Mouse (Mus musculus): Measurements from ENCODE around the gene Dnaic1. TPM values are rescaled to one million over a fixed set of nuclear protein-coding genes. Genes with fewer than 3 reads are reported as not detected.

Dnaic1 gene
- polyA plus RNA-seq, 1 experiment = 7.3 TPM

- TF ChIP-seq CTCF (IDR thresholded peaks at IDR 0.05; ENCODE audit: low read depth, low read length) (no peak), POLR2A (IDR thresholded peaks at IDR 0.05; ENCODE audit: insufficient read depth, low read length) (no peak), EP300 (IDR thresholded peaks at IDR 0.05; ENCODE audit: insufficient read depth, low read depth, low read length) (no peak)
- no peak overlapping the region for H3K9ac ChIP-seq (ENCODE audit: low read depth, poor library complexity, severe bottlenecking)
- no peak overlapping the region for H3K27ac ChIP-seq (ENCODE audit: insufficient read depth, low read length)
- H3K9me3 ChIP-seq (replicated peaks; ENCODE audit: control insufficient read depth, insufficient read depth, low read length, poor library complexity, severe bottlenecking) = no peaks in the 10 kb centered on the region
- H3K27me3 ChIP-seq (ENCODE audit: control insufficient read depth, insufficient read depth, low read length, poor library complexity, severe bottlenecking) = no peaks in the 10 kb centered on the region
- no peak overlapping the region for H3K4me3 ChIP-seq (ENCODE audit: low read depth, low read length)
- H3K4me1 ChIP-seq (ENCODE audit: control insufficient read depth, insufficient read depth, low read length) = peaks cover 13% of the 10 kb centered on the region
- no peaks in the 10 kb centered on the region for H3K36me3 ChIP-seq (ENCODE audit: control insufficient read depth, insufficient read depth, low read length, poor library complexity, severe bottlenecking)
Observed at GRCm38 (mm10) chr4:41633001-41633400, 63.4 kb downstream of the Dnaic1 start.

GRCm38 (mm10) chr4:41634631-41635030, 65.1 kb downstream of the Dnaic1 start:
- no peaks in the 10 kb centered on the region for H3K36me3 ChIP-seq (ENCODE audit: control insufficient read depth, insufficient read depth, low read length, poor library complexity, severe bottlenecking)
- TF ChIP-seq EP300 (IDR thresholded peaks at IDR 0.05; ENCODE audit: insufficient read depth, low read depth, low read length) (no peak), CTCF (IDR thresholded peaks at IDR 0.05; ENCODE audit: low read depth, low read length) (no peak), POLR2A (IDR thresholded peaks at IDR 0.05; ENCODE audit: insufficient read depth, low read length) (no peak)
- no peaks in the 10 kb centered on the region for H3K9me3 ChIP-seq (replicated peaks; ENCODE audit: control insufficient read depth, insufficient read depth, low read length, poor library complexity, severe bottlenecking)
- H3K4me3 ChIP-seq (ENCODE audit: low read depth, low read length) = no peak overlapping the region
- H3K27me3 ChIP-seq (ENCODE audit: control insufficient read depth, insufficient read depth, low read length, poor library complexity, severe bottlenecking) = no peaks in the 10 kb centered on the region
- no peak overlapping the region for H3K9ac ChIP-seq (ENCODE audit: low read depth, poor library complexity, severe bottlenecking)
- H3K4me1 ChIP-seq (ENCODE audit: control insufficient read depth, insufficient read depth, low read length) = peaks cover 7% of the 10 kb centered on the region
- no peak overlapping the region for H3K27ac ChIP-seq (ENCODE audit: insufficient read depth, low read length)

- H3K27ac ChIP-seq (ENCODE audit: insufficient read depth, low read length) = no peak overlapping the region
- no peaks in the 10 kb centered on the region for H3K9me3 ChIP-seq (replicated peaks; ENCODE audit: control insufficient read depth, insufficient read depth, low read length, poor library complexity, severe bottlenecking)
- no peak overlapping the region for H3K9ac ChIP-seq (ENCODE audit: low read depth, poor library complexity, severe bottlenecking)
- peaks cover 6% of the 10 kb centered on the region for H3K4me1 ChIP-seq (ENCODE audit: control insufficient read depth, insufficient read depth, low read length)
- no peak overlapping the region for H3K4me3 ChIP-seq (ENCODE audit: low read depth, low read length)
- TF ChIP-seq EP300 (IDR thresholded peaks at IDR 0.05; ENCODE audit: insufficient read depth, low read depth, low read length) (no peak), POLR2A (IDR thresholded peaks at IDR 0.05; ENCODE audit: insufficient read depth, low read length) (no peak), CTCF (IDR thresholded peaks at IDR 0.05; ENCODE audit: low read depth, low read length) (no peak)
- no peaks in the 10 kb centered on the region for H3K27me3 ChIP-seq (ENCODE audit: control insufficient read depth, insufficient read depth, low read length, poor library complexity, severe bottlenecking)
- no peaks in the 10 kb centered on the region for H3K36me3 ChIP-seq (ENCODE audit: control insufficient read depth, insufficient read depth, low read length, poor library complexity, severe bottlenecking)
Observed at GRCm38 (mm10) chr4:41635224-41635623, 65.6 kb downstream of the Dnaic1 start.

- H3K9ac ChIP-seq (ENCODE audit: low read depth, poor library complexity, severe bottlenecking) = no peak overlapping the region
- no peaks in the 10 kb centered on the region for H3K27me3 ChIP-seq (ENCODE audit: control insufficient read depth, insufficient read depth, low read length, poor library complexity, severe bottlenecking)
- TF ChIP-seq CTCF (IDR thresholded peaks at IDR 0.05; ENCODE audit: low read depth, low read length) = no peak
- no peak for TF ChIP-seq EP300 (IDR thresholded peaks at IDR 0.05; ENCODE audit: insufficient read depth, low read depth, low read length)
- TF ChIP-seq POLR2A (IDR thresholded peaks at IDR 0.05; ENCODE audit: insufficient read depth, low read length) = no peak
- H3K9me3 ChIP-seq (replicated peaks; ENCODE audit: control insufficient read depth, insufficient read depth, low read length, poor library complexity, severe bottlenecking) = no peaks in the 10 kb centered on the region
- no peak overlapping the region for H3K27ac ChIP-seq (ENCODE audit: insufficient read depth, low read length)
- no peaks in the 10 kb centered on the region for H3K36me3 ChIP-seq (ENCODE audit: control insufficient read depth, insufficient read depth, low read length, poor library complexity, severe bottlenecking)
- H3K4me1 ChIP-seq (ENCODE audit: control insufficient read depth, insufficient read depth, low read length) = peaks cover 6% of the 10 kb centered on the region
- no peak overlapping the region for H3K4me3 ChIP-seq (ENCODE audit: low read depth, low read length)
Observed at GRCm38 (mm10) chr4:41635906-41636305, 66.3 kb downstream of the Dnaic1 start.

- no peaks in the 10 kb centered on the region for H3K9me3 ChIP-seq (replicated peaks; ENCODE audit: control insufficient read depth, insufficient read depth, low read length, poor library complexity, severe bottlenecking)
- peaks cover 5% of the 10 kb centered on the region for H3K4me1 ChIP-seq (ENCODE audit: control insufficient read depth, insufficient read depth, low read length)
- H3K9ac ChIP-seq (ENCODE audit: low read depth, poor library complexity, severe bottlenecking) = no peak overlapping the region
- no peak overlapping the region for H3K4me3 ChIP-seq (ENCODE audit: low read depth, low read length)
- no peaks in the 10 kb centered on the region for H3K27me3 ChIP-seq (ENCODE audit: control insufficient read depth, insufficient read depth, low read length, poor library complexity, severe bottlenecking)
- H3K27ac ChIP-seq (ENCODE audit: insufficient read depth, low read length) = no peak overlapping the region
- TF ChIP-seq EP300 (IDR thresholded peaks at IDR 0.05; ENCODE audit: insufficient read depth, low read depth, low read length) = no peak
- TF ChIP-seq CTCF (IDR thresholded peaks at IDR 0.05; ENCODE audit: low read depth, low read length) = no peak
- TF ChIP-seq POLR2A (IDR thresholded peaks at IDR 0.05; ENCODE audit: insufficient read depth, low read length) = no peak
- H3K36me3 ChIP-seq (ENCODE audit: control insufficient read depth, insufficient read depth, low read length, poor library complexity, severe bottlenecking) = no peaks in the 10 kb centered on the region
Observed at GRCm38 (mm10) chr4:41636366-41636765, 66.8 kb downstream of the Dnaic1 start.

- no peak overlapping the region for H3K4me3 ChIP-seq (ENCODE audit: low read depth, low read length)
- TF ChIP-seq POLR2A (IDR thresholded peaks at IDR 0.05; ENCODE audit: insufficient read depth, low read length) (no peak), CTCF (IDR thresholded peaks at IDR 0.05; ENCODE audit: low read depth, low read length) (no peak), EP300 (IDR thresholded peaks at IDR 0.05; ENCODE audit: insufficient read depth, low read depth, low read length) (no peak)
- no peaks in the 10 kb centered on the region for H3K27me3 ChIP-seq (ENCODE audit: control insufficient read depth, insufficient read depth, low read length, poor library complexity, severe bottlenecking)
- no peak overlapping the region for H3K9ac ChIP-seq (ENCODE audit: low read depth, poor library complexity, severe bottlenecking)
- peaks cover 5% of the 10 kb centered on the region for H3K4me1 ChIP-seq (ENCODE audit: control insufficient read depth, insufficient read depth, low read length)
- H3K9me3 ChIP-seq (replicated peaks; ENCODE audit: control insufficient read depth, insufficient read depth, low read length, poor library complexity, severe bottlenecking) = no peaks in the 10 kb centered on the region
- no peaks in the 10 kb centered on the region for H3K36me3 ChIP-seq (ENCODE audit: control insufficient read depth, insufficient read depth, low read length, poor library complexity, severe bottlenecking)
- H3K27ac ChIP-seq (ENCODE audit: insufficient read depth, low read length) = no peak overlapping the region
Observed at GRCm38 (mm10) chr4:41636882-41637635, 67.5 kb downstream of the Dnaic1 start.

Measured in ES-Bruce4 (cell line).